Mouse (Mus musculus): ENCODE data around the gene Unc13c. TPM values are rescaled to one million over a fixed set of nuclear protein-coding genes. Genes with fewer than 3 reads are reported as not detected.

Gene Unc13c
- polyA plus RNA-seq, 1 experiment from 2014 or later: 2.2 TPM

- no peaks in the 10 kb centered on the region for H3K27me3 ChIP-seq (replicated peaks; ENCODE audit: control insufficient read depth, insufficient read depth, low read length)
- WGBS: 80% methylated on average over 4 of the region's 4 CpGs
- H3K9ac ChIP-seq (replicated peaks; ENCODE audit: low read depth, low read length): no peak overlapping the region
- H3K36me3 ChIP-seq (ENCODE audit: control insufficient read depth, insufficient read depth): no peaks in the 10 kb centered on the region
- no peak overlapping the region for H3K4me3 ChIP-seq (replicated peaks; ENCODE audit: low read length)
- H3K9me3 ChIP-seq (ENCODE audit: control insufficient read depth, low read length): no peaks in the 10 kb centered on the region
- H3K27ac ChIP-seq (ENCODE audit: low read length): no peak overlapping the region
- no peak overlapping the region for H3K4me2 ChIP-seq (ENCODE audit: low read length)
- ATAC-seq: no peak
- no peaks in the 10 kb centered on the region for H3K4me1 ChIP-seq (replicated peaks; ENCODE audit: control insufficient read depth, insufficient read depth, low read length)
Observed at GRCm38 (mm10) chr9:73806681-73807080, 162.1 kb downstream of the Unc13c start.

GRCm38 (mm10) chr9:73774616-73775015, 194.2 kb downstream of the Unc13c start:
- H3K27ac ChIP-seq (ENCODE audit: low read length): no peak overlapping the region
- no peak for ATAC-seq
- no peak overlapping the region for H3K9ac ChIP-seq (replicated peaks; ENCODE audit: low read depth, low read length)

GRCm38 (mm10) chr9:73755185-73755584, 213.6 kb downstream of the Unc13c start:
- H3K4me3 ChIP-seq (replicated peaks; ENCODE audit: low read length): no peak overlapping the region
- no peak overlapping the region for H3K27ac ChIP-seq (ENCODE audit: low read length)
- ATAC-seq: no peak
- H3K4me2 ChIP-seq (ENCODE audit: low read length): no peak overlapping the region
- H3K4me1 ChIP-seq (replicated peaks; ENCODE audit: control insufficient read depth, insufficient read depth, low read length): no peaks in the 10 kb centered on the region
- H3K9me3 ChIP-seq (ENCODE audit: control insufficient read depth, low read length): no peaks in the 10 kb centered on the region
- WGBS: 72% methylated on average over 2 of the region's 2 CpGs
- no peaks in the 10 kb centered on the region for H3K36me3 ChIP-seq (ENCODE audit: control insufficient read depth, insufficient read depth)
- H3K27me3 ChIP-seq (replicated peaks; ENCODE audit: control insufficient read depth, insufficient read depth, low read length): no peaks in the 10 kb centered on the region
- H3K9ac ChIP-seq (replicated peaks; ENCODE audit: low read depth, low read length): no peak overlapping the region

More at GRCm38 (mm10) chr9:73774616-73775015, 194.2 kb downstream of the Unc13c start:
- H3K4me2 ChIP-seq (ENCODE audit: low read length): no peak overlapping the region
- no peaks in the 10 kb centered on the region for H3K36me3 ChIP-seq (ENCODE audit: control insufficient read depth, insufficient read depth)
- no peak overlapping the region for H3K4me3 ChIP-seq (replicated peaks; ENCODE audit: low read length)
- H3K9me3 ChIP-seq (ENCODE audit: control insufficient read depth, low read length): no peaks in the 10 kb centered on the region
- H3K4me1 ChIP-seq (replicated peaks; ENCODE audit: control insufficient read depth, insufficient read depth, low read length): no peaks in the 10 kb centered on the region
- no peaks in the 10 kb centered on the region for H3K27me3 ChIP-seq (replicated peaks; ENCODE audit: control insufficient read depth, insufficient read depth, low read length)
- 52% methylated on average over 4 of the region's 4 CpGs for WGBS

GRCm38 (mm10) chr9:73753480-73753879, 215.3 kb downstream of the Unc13c start:
- no peaks in the 10 kb centered on the region for H3K27me3 ChIP-seq (replicated peaks; ENCODE audit: control insufficient read depth, insufficient read depth, low read length)
- no peak overlapping the region for H3K4me3 ChIP-seq (replicated peaks; ENCODE audit: low read length)
- no peak overlapping the region for H3K4me2 ChIP-seq (ENCODE audit: low read length)
- no peak overlapping the region for H3K9ac ChIP-seq (replicated peaks; ENCODE audit: low read depth, low read length)
- no peak for ATAC-seq
- no peaks in the 10 kb centered on the region for H3K9me3 ChIP-seq (ENCODE audit: control insufficient read depth, low read length)
- no peaks in the 10 kb centered on the region for H3K4me1 ChIP-seq (replicated peaks; ENCODE audit: control insufficient read depth, insufficient read depth, low read length)
- no peaks in the 10 kb centered on the region for H3K36me3 ChIP-seq (ENCODE audit: control insufficient read depth, insufficient read depth)
- no peak overlapping the region for H3K27ac ChIP-seq (ENCODE audit: low read length)
- 67% methylated on average over 3 of the region's 3 CpGs for WGBS

- 49% methylated on average over 1 of the region's 1 CpGs for WGBS
- no peaks in the 10 kb centered on the region for H3K27me3 ChIP-seq (replicated peaks; ENCODE audit: control insufficient read depth, insufficient read depth, low read length)
- H3K4me1 ChIP-seq (replicated peaks; ENCODE audit: control insufficient read depth, insufficient read depth, low read length): no peaks in the 10 kb centered on the region
- H3K4me3 ChIP-seq (replicated peaks; ENCODE audit: low read length): no peak overlapping the region
- H3K4me2 ChIP-seq (ENCODE audit: low read length): no peak overlapping the region
- no peak overlapping the region for H3K9ac ChIP-seq (replicated peaks; ENCODE audit: low read depth, low read length)
- no peaks in the 10 kb centered on the region for H3K36me3 ChIP-seq (ENCODE audit: control insufficient read depth, insufficient read depth)
- H3K9me3 ChIP-seq (ENCODE audit: control insufficient read depth, low read length): no peaks in the 10 kb centered on the region
- H3K27ac ChIP-seq (ENCODE audit: low read length): no peak overlapping the region
- peak; percentile 67; the same call in 1 of the 2 replicates for ATAC-seq
Observed at GRCm38 (mm10) chr9:73751344-73751743, 217.4 kb downstream of the Unc13c start.

- H3K36me3 ChIP-seq (ENCODE audit: control insufficient read depth, insufficient read depth): no peaks in the 10 kb centered on the region
- no peaks in the 10 kb centered on the region for H3K9me3 ChIP-seq (ENCODE audit: control insufficient read depth, low read length)
- no peaks in the 10 kb centered on the region for H3K4me1 ChIP-seq (replicated peaks; ENCODE audit: control insufficient read depth, insufficient read depth, low read length)
- ATAC-seq: no peak
- WGBS: 81% methylated on average over 7 of the region's 7 CpGs
- H3K4me2 ChIP-seq (ENCODE audit: low read length): no peak overlapping the region
- no peak overlapping the region for H3K4me3 ChIP-seq (replicated peaks; ENCODE audit: low read length)
- no peaks in the 10 kb centered on the region for H3K27me3 ChIP-seq (replicated peaks; ENCODE audit: control insufficient read depth, insufficient read depth, low read length)
- no peak overlapping the region for H3K9ac ChIP-seq (replicated peaks; ENCODE audit: low read depth, low read length)
- no peak overlapping the region for H3K27ac ChIP-seq (ENCODE audit: low read length)
Observed at GRCm38 (mm10) chr9:73734446-73734845, 234.3 kb downstream of the Unc13c start.

- 38% methylated on average over 6 of the region's 6 CpGs for WGBS
- Histone ChIP-seq H3K36me3 (ENCODE audit: control insufficient read depth, insufficient read depth) (no peaks in the 10 kb centered on the region), H3K27me3 (replicated peaks; ENCODE audit: control insufficient read depth, insufficient read depth, low read length) (no peaks in the 10 kb centered on the region), H3K4me2 (ENCODE audit: low read length) (no peak overlapping the region), H3K4me3 (replicated peaks; ENCODE audit: low read length) (no peak overlapping the region), H3K27ac (ENCODE audit: low read length) (peak overlapping the region; percentile 16), H3K4me1 (replicated peaks; ENCODE audit: control insufficient read depth, insufficient read depth, low read length) (peaks cover 7% of the 10 kb centered on the region), H3K9ac (replicated peaks; ENCODE audit: low read depth, low read length) (no peak overlapping the region), H3K9me3 (ENCODE audit: control insufficient read depth, low read length) (no peaks in the 10 kb centered on the region)
- peak; percentile 93 for ATAC-seq
Observed at GRCm38 (mm10) chr9:73725717-73726662, 242.8 kb downstream of the Unc13c start.

GRCm38 (mm10) chr9:73724776-73725175, 244.0 kb downstream of the Unc13c start:
- no peak overlapping the region for H3K9ac ChIP-seq (replicated peaks; ENCODE audit: low read depth, low read length)
- H3K4me3 ChIP-seq (replicated peaks; ENCODE audit: low read length): no peak overlapping the region
- no peaks in the 10 kb centered on the region for H3K9me3 ChIP-seq (ENCODE audit: control insufficient read depth, low read length)
- H3K27ac ChIP-seq (ENCODE audit: low read length): no peak overlapping the region
- no peaks in the 10 kb centered on the region for H3K27me3 ChIP-seq (replicated peaks; ENCODE audit: control insufficient read depth, insufficient read depth, low read length)
- no peak for ATAC-seq
- peaks cover 7% of the 10 kb centered on the region for H3K4me1 ChIP-seq (replicated peaks; ENCODE audit: control insufficient read depth, insufficient read depth, low read length)
- no peaks in the 10 kb centered on the region for H3K36me3 ChIP-seq (ENCODE audit: control insufficient read depth, insufficient read depth)
- no peak overlapping the region for H3K4me2 ChIP-seq (ENCODE audit: low read length)
- 87% methylated on average over 4 of the region's 4 CpGs for WGBS

GRCm38 (mm10) chr9:73713508-73713907, 255.3 kb downstream of the Unc13c start:
- Histone ChIP-seq H3K4me2 (ENCODE audit: low read length) (no peak overlapping the region), H3K36me3 (ENCODE audit: control insufficient read depth, insufficient read depth) (no peaks in the 10 kb centered on the region), H3K27ac (ENCODE audit: low read length) (no peak overlapping the region), H3K4me3 (replicated peaks; ENCODE audit: low read length) (no peak overlapping the region), H3K9ac (replicated peaks; ENCODE audit: low read depth, low read length) (no peak overlapping the region), H3K27me3 (replicated peaks; ENCODE audit: control insufficient read depth, insufficient read depth, low read length) (no peaks in the 10 kb centered on the region), H3K4me1 (replicated peaks; ENCODE audit: control insufficient read depth, insufficient read depth, low read length) (no peaks in the 10 kb centered on the region), H3K9me3 (ENCODE audit: control insufficient read depth, low read length) (no peaks in the 10 kb centered on the region)
- WGBS: 42% methylated on average over 4 of the region's 4 CpGs
- ATAC-seq: no peak
